Mouse (Mus musculus) lung, postnatal 36 days (tissue): ENCODE results near the gene C77080.

ENCODE experiments used
- DNase-seq: peaks from one replicate; pipeline ENCODE4 v3.0.0; 2022; ENCODE audit warnings: mixed read lengths

C77080 gene

GRCm38 (mm10) chr4:129261196-129261595, at the start of gene C77080:
Gene C77080 (minus strand): TSS chr4:129261404.
- DNase-seq: no peak

GRCm38 (mm10) chr4:129307936-129308335, 46.7 kb upstream of the C77080 start:
- DNase-seq: no peak

- no peak for DNase-seq
Measured at GRCm38 (mm10) chr4:129304306-129304705, 43.1 kb upstream of the C77080 start.

- DNase-seq: no peak
Measured at GRCm38 (mm10) chr4:129303816-129304215, 42.6 kb upstream of the C77080 start.

GRCm38 (mm10) chr4:129303401-129303800, 42.2 kb upstream of the C77080 start:
- DNase-seq: no peak

- DNase-seq: no peak
Measured at GRCm38 (mm10) chr4:129299121-129299520, 37.9 kb upstream of the C77080 start.

- DNase-seq: no peak
Measured at GRCm38 (mm10) chr4:129297724-129298123, 36.5 kb upstream of the C77080 start.

- no peak for DNase-seq
Measured at GRCm38 (mm10) chr4:129296066-129296465, 34.9 kb upstream of the C77080 start.

GRCm38 (mm10) chr4:129295188-129295587, 34.0 kb upstream of the C77080 start:
- no peak for DNase-seq

GRCm38 (mm10) chr4:129293702-129294101, 32.5 kb upstream of the C77080 start:
- no peak for DNase-seq

- no peak for DNase-seq
Measured at GRCm38 (mm10) chr4:129292831-129293230, 31.6 kb upstream of the C77080 start.

GRCm38 (mm10) chr4:129289671-129290070, 28.5 kb upstream of the C77080 start:
- no peak for DNase-seq

- no peak for DNase-seq
Measured at GRCm38 (mm10) chr4:129288067-129288466, 26.9 kb upstream of the C77080 start.

- no peak for DNase-seq
Measured at GRCm38 (mm10) chr4:129287472-129287981, 26.3 kb upstream of the C77080 start, which contains the start of gene Sync. Gene Sync (plus strand): TSS chr4:129287617.

GRCm38 (mm10) chr4:129286683-129287471, 25.7 kb upstream of the C77080 start:
- no peak for DNase-seq

GRCm38 (mm10) chr4:129286001-129286682, 24.9 kb upstream of the C77080 start:
- peak; percentile 40 for DNase-seq

GRCm38 (mm10) chr4:129284685-129285084, 23.5 kb upstream of the C77080 start:
- DNase-seq: no peak

GRCm38 (mm10) chr4:129283226-129283625, 22.0 kb upstream of the C77080 start:
- no peak for DNase-seq

GRCm38 (mm10) chr4:129282786-129283185, 21.6 kb upstream of the C77080 start:
- DNase-seq: no peak

GRCm38 (mm10) chr4:129276453-129276865, 15.3 kb upstream of the C77080 start:
- peak; percentile 99 for DNase-seq

GRCm38 (mm10) chr4:129272756-129273046, 11.5 kb upstream of the C77080 start:
- DNase-seq: peak; percentile 81

GRCm38 (mm10) chr4:129271991-129272755, 11.0 kb upstream of the C77080 start:
- peak; percentile 91 for DNase-seq

GRCm38 (mm10) chr4:129268698-129269097, 7.5 kb upstream of the C77080 start:
- DNase-seq: peak; percentile 61
